Mouse (Mus musculus) megakaryocyte, embryonic 14.5 days (primary cell): Measurements from ENCODE around the gene Prokr1. TPM values are rescaled to one million over a fixed set of nuclear protein-coding genes. Genes with fewer than 3 reads are reported as not detected.

Source experiments
- H3K27me3 ChIP-seq: replicated peaks from 2 replicates; pipeline ENCODE3; 2012; ENCODE audit warnings: inconsistent platforms
- H3K36me3 ChIP-seq: replicated peaks from 2 replicates; pipeline ENCODE3; 2012; ENCODE audit warnings: low read length, inconsistent platforms, mixed read lengths
- H3K4me1 ChIP-seq: 2 replicates; pipeline ENCODE4 v1.6.1; 2012; ENCODE audit warnings: inconsistent platforms
- H3K4me3 ChIP-seq: replicated peaks from 2 replicates; pipeline ENCODE3; 2012; ENCODE audit warnings: moderate library complexity, mild to moderate bottlenecking, inconsistent platforms
- H3K9me3 ChIP-seq: 2 replicates; pipeline ENCODE4 v1.6.1; 2012; ENCODE audit warnings: inconsistent platforms
- FLI1 ChIP-seq: IDR thresholded peaks from 2 replicates; pipeline ENCODE4 v1.6.1; 2012; ENCODE audit warnings: low read length, inconsistent platforms, mixed read lengths
- GATA1 ChIP-seq: IDR thresholded peaks from 3 replicates; pipeline ENCODE4 v1.6.1; 2012; ENCODE audit warnings: mixed read lengths, low read length, inconsistent platforms, borderline replicate concordance
- polyA plus RNA-seq: library from polyadenylated mRNA; stranded (reverse); fragments of >175 nt; gene quantifications from 2 replicates; pipeline ENCODE4 v1.2.3, GENCODE M21; 2012; ENCODE audit warnings: low replicate concordance; ENCODE audit not compliant: insufficient read depth

The Prokr1 gene
- polyA plus RNA-seq, 1 experiment: 1.1 TPM

DNA sequence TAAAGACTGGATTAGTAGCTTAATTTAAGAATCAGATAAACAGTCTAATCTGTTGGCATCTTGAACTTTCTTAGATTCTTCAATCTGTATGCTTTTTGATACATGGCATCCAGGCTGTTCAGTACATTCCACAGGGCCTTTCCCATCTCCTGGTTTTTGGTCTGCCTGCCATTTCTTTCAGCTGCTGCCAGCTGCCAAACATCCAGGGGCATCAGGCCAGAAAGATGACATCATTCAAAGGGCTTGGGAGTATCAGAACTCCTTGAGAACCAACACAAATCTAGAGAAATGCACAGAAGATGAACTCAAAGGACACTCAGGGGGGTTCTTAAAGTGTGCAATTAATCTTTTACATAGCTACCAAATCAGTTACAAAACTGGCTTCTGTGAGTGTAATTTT lies 9.3 kb upstream of the Prokr1 start:
- no peak for TF ChIP-seq FLI1
- no peak for TF ChIP-seq GATA1
- peaks cover 18% of the 10 kb centered on the region for H3K27me3 ChIP-seq

DNA sequence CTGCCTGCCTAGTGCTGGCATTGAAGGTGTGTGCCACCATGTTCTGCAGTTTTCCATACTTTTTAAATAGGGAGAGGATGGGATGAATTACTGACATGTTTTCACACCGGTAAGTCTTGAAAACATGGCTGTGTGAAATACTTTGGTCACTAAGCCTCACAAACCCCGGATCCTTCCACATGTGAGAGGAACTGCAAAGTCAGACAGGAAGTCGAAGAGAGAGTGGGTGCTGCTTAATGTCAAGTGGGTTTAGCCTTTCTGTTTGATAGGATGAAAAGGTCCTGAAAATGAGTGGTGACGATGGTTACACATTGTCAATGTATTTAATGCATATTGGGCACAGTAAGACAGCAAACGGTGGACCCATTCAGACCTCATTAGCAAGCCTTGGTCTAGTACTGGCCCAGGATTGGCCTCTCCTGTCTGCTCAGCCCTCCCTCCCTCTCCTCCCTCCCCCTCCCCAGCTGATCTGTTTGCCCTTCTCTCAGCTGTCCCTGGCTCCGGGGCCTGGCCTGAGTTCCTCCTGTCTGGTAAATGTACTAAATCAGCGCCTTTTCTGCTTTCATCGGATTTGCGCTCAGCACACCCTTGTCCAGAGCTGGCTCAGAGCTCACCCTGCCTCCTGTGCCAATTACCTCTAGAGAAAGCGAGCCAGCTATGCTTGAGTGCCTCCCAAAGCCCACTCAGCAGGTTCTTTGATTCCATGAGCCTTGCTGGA lies 6.7 kb upstream of the Prokr1 start:
- Histone ChIP-seq H3K36me3 (no peaks in the 10 kb centered on the region), H3K4me3 (no peak overlapping the region), H3K4me1 (peaks cover 19% of the 10 kb centered on the region), H3K27me3 (peaks cover 8% of the 10 kb centered on the region), H3K9me3 (no peaks in the 10 kb centered on the region)
- TF ChIP-seq GATA1 (no peak), FLI1 (no peak)

More for the DNA sequence above, 9.3 kb upstream of the Prokr1 start:
- Histone ChIP-seq H3K36me3 (no peaks in the 10 kb centered on the region), H3K9me3 (peaks cover 8% of the 10 kb centered on the region), H3K4me1 (peaks cover 11% of the 10 kb centered on the region), H3K4me3 (no peak overlapping the region)

DNA sequence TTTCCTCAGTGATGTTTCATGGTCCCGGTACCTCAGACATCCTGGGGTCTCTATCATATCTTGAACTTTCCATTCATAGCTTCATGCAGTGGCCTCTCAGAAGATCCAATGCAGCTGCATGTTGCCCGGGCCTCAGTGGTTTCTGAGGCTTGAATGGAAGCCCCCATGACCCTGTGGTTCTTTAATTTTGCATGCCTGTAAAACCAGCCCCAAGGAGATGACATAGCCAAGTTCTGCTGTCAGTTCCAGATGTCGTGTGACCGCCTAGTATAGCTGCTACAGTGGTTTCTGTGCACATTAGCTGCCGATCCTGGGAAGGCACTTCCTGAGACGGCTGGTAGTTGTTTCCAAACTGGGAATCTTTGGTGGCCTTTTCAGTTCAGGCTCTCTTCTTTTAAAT lies 3.6 kb upstream of the Prokr1 start:
- Histone ChIP-seq H3K27me3 (peaks cover 21% of the 10 kb centered on the region), H3K4me1 (peaks cover 38% of the 10 kb centered on the region)

DNA sequence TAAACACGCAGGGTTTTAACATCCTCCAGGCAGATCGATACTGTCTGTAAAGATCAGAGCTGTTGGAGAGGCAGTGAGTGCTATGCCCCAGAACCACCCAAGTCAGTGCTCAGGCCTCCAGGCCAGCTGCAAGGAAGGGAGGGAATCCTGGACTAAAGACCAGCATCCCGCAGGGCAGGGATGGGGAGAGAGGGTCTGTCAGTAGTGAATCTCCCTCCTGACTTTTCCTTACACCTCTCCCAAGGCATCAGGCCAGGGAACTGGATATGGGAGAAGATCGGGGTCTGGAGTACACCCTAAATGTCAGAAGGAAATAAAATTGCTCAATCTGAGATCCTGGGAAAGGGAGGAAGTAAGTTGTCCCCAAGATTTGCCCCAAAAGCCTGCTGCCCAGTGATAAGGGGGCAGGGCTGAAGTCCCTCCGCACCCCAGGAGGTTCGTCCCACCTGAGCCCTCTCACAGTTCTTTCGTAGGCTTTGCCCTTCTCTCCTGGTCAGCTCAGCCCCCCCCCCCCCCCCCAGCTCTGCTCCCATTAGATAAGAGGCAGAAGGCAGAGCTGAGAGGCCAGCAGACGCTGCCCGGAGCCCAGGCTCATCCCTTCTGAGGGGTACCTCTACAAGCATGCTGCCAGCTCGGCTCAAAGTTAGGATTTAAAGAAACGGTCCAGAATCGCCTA lies 687 bp downstream of the Prokr1 start:
- Histone ChIP-seq H3K27me3 (peaks cover 58% of the 10 kb centered on the region), H3K36me3 (peaks cover 10% of the 10 kb centered on the region), H3K4me3 (peak overlapping the region; percentile 91), H3K9me3 (peaks cover 4% of the 10 kb centered on the region; the same call in 1 of the 2 replicates), H3K4me1 (peaks cover 41% of the 10 kb centered on the region)
- no peak for TF ChIP-seq FLI1
- TF ChIP-seq GATA1: no peak

More for the DNA sequence above, 3.6 kb upstream of the Prokr1 start:
- no peaks in the 10 kb centered on the region for H3K36me3 ChIP-seq
- H3K9me3 ChIP-seq: no peaks in the 10 kb centered on the region
- TF ChIP-seq FLI1 (no peak), GATA1 (no peak)
- no peak overlapping the region for H3K4me3 ChIP-seq

DNA sequence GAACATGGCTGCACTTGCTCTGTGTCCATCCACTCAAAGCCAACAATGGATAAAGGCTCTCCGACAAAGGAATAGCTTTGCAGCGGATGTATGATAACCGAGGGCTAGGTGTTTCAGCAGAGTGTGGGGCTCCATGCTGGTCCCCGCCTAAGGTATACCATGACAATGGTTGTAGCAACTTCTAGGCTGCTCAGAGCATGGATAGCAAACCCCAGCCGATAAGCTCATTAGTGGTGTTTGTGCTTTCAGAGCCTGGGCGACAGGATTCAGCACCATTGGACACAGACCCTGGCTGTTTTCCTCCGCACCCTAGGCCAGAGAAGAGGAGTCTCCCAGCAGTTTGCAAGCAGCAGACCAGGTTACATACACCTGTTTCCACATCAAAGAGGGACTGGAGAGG lies 6.6 kb downstream of the Prokr1 start:
- Histone ChIP-seq H3K4me3 (no peak overlapping the region), H3K36me3 (peaks cover 37% of the 10 kb centered on the region), H3K4me1 (peaks cover 60% of the 10 kb centered on the region), H3K27me3 (peaks cover 69% of the 10 kb centered on the region), H3K9me3 (peaks cover 19% of the 10 kb centered on the region)
- no peak for TF ChIP-seq FLI1
- TF ChIP-seq GATA1: no peak

DNA sequence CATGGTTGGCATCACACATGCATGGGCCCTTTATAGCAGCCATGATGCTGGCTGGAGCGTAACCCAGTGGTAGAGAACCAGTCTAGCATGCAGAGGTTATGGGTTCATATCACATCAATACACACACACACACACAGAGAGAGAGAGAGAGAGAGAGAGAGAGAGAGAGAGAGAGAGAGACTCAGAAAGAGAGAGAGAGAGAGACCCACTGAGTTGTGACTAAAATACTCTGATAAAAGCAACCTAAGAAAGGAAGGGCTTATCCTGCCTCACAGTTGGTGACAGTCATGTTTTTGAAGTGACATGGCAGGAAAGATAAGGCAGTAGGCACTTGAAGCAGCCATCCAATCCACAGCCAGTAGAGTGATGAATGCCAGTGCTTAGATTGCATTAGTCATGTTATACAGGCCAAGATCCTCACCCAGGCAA lies 7.3 kb downstream of the Prokr1 start:
- TF ChIP-seq FLI1: no peak
- no peak; the same call in 2 of the 3 replicates for TF ChIP-seq GATA1
- Histone ChIP-seq H3K9me3 (peaks cover 16% of the 10 kb centered on the region), H3K27me3 (peaks cover 62% of the 10 kb centered on the region), H3K4me3 (peak overlapping the region; percentile 79), H3K4me1 (peaks cover 58% of the 10 kb centered on the region), H3K36me3 (peaks cover 30% of the 10 kb centered on the region)

DNA sequence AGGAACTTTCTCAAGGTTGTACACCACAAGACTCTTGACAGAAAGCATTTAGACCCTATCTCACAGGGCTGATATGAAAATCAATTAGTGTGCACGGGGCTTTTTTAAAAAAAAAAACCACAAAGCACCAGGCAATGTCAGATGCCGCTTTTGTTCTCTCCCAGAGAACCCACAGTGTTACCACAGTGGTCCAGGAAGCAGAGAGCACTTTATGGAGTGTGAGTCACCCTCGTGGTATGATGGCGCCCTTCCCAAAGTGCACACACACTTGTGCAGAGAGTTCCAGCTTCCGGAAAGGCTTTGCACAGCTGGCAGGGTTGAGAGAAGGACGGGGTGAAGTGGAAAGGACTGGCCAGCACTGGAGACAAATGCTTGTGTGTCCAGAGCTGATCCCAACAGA lies 8.1 kb downstream of the Prokr1 start:
- peaks cover 56% of the 10 kb centered on the region for H3K4me1 ChIP-seq
- no peak for TF ChIP-seq GATA1
- no peak for TF ChIP-seq FLI1
- H3K27me3 ChIP-seq: peaks cover 57% of the 10 kb centered on the region
- H3K36me3 ChIP-seq: peaks cover 28% of the 10 kb centered on the region
- H3K4me3 ChIP-seq: peak overlapping the region; percentile 79
- peaks cover 15% of the 10 kb centered on the region for H3K9me3 ChIP-seq

DNA sequence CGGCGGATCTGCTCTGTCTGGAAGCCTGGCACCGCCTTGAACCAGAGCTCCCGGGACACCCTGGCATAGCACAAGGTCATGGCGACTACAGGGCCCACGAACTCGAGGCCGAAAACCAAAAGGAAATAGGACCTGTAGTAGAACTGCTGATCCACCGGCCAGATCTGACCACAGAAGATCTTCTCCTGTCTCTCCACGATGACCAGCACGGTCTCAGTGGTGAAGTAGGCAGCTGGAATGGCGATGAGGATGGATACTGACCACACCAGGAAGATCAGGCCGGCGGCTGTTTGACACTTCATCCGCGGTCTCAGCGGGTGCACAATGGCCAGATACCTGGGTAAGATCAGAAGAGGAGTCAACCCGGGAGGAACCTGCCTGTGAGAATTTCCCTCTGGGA lies 9.0 kb downstream of the Prokr1 start:
- peaks cover 15% of the 10 kb centered on the region for H3K9me3 ChIP-seq
- H3K27me3 ChIP-seq: peaks cover 49% of the 10 kb centered on the region
- peaks cover 28% of the 10 kb centered on the region for H3K36me3 ChIP-seq
- peak overlapping the region; percentile 29 for H3K4me3 ChIP-seq
- no peak for TF ChIP-seq FLI1
- no peak for TF ChIP-seq GATA1
- peaks cover 52% of the 10 kb centered on the region for H3K4me1 ChIP-seq

DNA sequence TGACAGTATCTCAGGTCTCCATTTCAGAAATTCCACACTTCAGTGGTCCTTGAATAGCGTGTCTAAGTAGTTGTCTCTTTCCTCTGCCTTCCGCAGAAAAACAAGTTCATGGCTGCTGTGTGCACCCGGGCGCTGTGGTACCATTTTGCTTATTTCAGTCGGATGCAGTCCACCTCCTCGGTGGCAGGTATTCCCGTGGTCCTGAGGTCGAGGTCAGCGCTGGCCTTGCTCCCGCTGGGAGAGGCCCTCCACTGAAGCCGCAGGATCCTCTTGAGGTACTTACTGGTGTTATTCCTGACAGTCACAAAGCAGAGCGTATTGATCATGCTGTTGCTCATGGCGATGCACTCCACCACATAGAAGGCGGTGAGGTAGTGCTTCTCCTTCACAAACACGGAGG lies 9.5 kb downstream of the Prokr1 start:
- peaks cover 15% of the 10 kb centered on the region for H3K9me3 ChIP-seq
- H3K36me3 ChIP-seq: peaks cover 28% of the 10 kb centered on the region
- peaks cover 52% of the 10 kb centered on the region for H3K4me1 ChIP-seq

DNA sequence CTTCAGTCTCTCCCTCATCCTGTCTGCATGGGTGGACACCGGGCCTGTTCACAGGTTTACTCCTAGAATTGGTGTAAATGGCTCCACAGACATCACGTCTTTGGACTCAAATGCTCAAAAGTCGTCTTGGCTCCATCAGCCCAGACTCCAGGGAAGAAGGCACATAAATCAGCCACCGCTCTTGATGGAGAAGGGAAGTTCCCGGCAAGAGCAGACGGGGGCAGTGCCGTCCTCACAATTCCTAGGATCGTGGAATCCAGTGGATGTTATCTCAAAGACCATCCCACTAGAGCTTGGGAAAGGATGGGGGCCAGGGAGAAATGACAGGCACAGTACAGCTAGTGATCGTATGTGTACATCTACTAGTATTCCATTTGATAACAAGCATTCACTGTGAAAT lies 12.3 kb downstream of the Prokr1 start:
- Histone ChIP-seq H3K4me1 (peaks cover 36% of the 10 kb centered on the region), H3K27me3 (peaks cover 29% of the 10 kb centered on the region), H3K4me3 (no peak overlapping the region), H3K36me3 (peaks cover 23% of the 10 kb centered on the region), H3K9me3 (peaks cover 28% of the 10 kb centered on the region)
- TF ChIP-seq FLI1: no peak
- no peak for TF ChIP-seq GATA1

More for the DNA sequence above, 9.5 kb downstream of the Prokr1 start:
- Histone ChIP-seq H3K27me3 (peaks cover 48% of the 10 kb centered on the region), H3K4me3 (peak overlapping the region; percentile 21)
- no peak for TF ChIP-seq GATA1
- no peak for TF ChIP-seq FLI1
